ENCODE assay signal across 8 mouse cellular contexts in the genomic region with DNA sequence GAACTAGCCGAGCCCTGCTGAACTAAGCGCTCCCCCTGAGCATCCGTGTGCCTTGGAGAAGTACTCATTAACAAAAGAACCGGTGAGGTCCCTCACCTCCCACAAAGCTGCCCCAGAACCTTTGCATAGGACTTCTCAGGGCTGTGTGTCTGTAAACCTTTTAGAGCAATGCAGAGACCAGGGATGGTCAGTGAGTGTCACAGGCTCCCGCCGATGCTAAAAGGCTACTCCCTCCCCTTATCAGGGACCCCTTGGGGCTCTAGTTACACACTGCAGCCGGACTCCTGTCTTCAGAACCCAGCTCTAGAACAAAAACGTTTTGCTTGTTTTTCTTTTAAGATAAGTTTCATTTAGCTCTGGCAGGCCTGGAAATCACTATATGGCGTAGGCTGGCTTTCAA. TPM values are rescaled to one million over a fixed set of nuclear protein-coding genes. Genes with fewer than 3 reads are reported as not detected.
DNase-seq lines count a peak whose midpoint lies in the region; ATAC-seq lines count a peak whose summit lies in the region.

No protein-coding gene starts in this region.

- H3K9me3 ChIP-seq in heart, embryonic 13.5 days, result no peaks in the 10 kb centered on the region
- H3K9me3 ChIP-seq in hindbrain, embryonic 15.5 days, result no peaks in the 10 kb centered on the region
- no peaks in the 10 kb centered on the region for H3K9me3 ChIP-seq in midbrain, embryonic 12.5 days

- ATAC-seq in heart, embryonic 13.5 days (ENCODE audit: extremely low read depth, insufficient number of reproducible peaks, low FRiP score, low TSS enrichment), result peak; percentile 32
- peak; percentile 21 for ATAC-seq in activated CD4-positive, CD25-positive, alpha-beta regulatory T cell, adult 4 months
- ATAC-seq in hindbrain, embryonic 15.5 days (ENCODE audit: low FRiP score, low read depth), result no peak
- no peak for ATAC-seq in midbrain, embryonic 12.5 days (ENCODE audit: low FRiP score, low read depth)

- peak overlapping the region; percentile 77 for H3K9ac ChIP-seq in heart, embryonic 13.5 days
- no peak overlapping the region; the same call in 1 of the 2 replicates for H3K9ac ChIP-seq in hindbrain, embryonic 15.5 days
- H3K9ac ChIP-seq in midbrain, embryonic 12.5 days (replicated peaks), result peak overlapping the region; percentile 26; the same call in 1 of the 2 replicates

- H3K4me2 ChIP-seq in heart, embryonic 13.5 days, result peak overlapping the region; percentile 68
- H3K4me2 ChIP-seq in hindbrain, embryonic 15.5 days, result peak overlapping the region; percentile 49
- peak overlapping the region; percentile 47 for H3K4me2 ChIP-seq in midbrain, embryonic 12.5 days (replicated peaks)

- DNase-seq in heart, adult 9 months (ENCODE audit: low spot score in 2 of 2), result no peak
- no peak for DNase-seq in retina, postnatal 1 day
- DNase-seq in kidney, adult 18-20 months, result no peak
- no peak for DNase-seq in thymus, postnatal 10 days (ENCODE audit: low spot score in 2 of 2)

- 7% methylated on average over 9 of the region's 9 CpGs for WGBS in heart, embryonic 13.5 days
- WGBS in hindbrain, embryonic 15.5 days, result 19% methylated on average over 9 of the region's 9 CpGs
- 20% methylated on average over 9 of the region's 9 CpGs for WGBS in midbrain, embryonic 12.5 days

- H3K36me3 ChIP-seq in heart, embryonic 13.5 days, result peaks cover 31% of the 10 kb centered on the region
- H3K36me3 ChIP-seq in hindbrain, embryonic 15.5 days, result peaks cover 15% of the 10 kb centered on the region
- H3K36me3 ChIP-seq in midbrain, embryonic 12.5 days, result peaks cover 24% of the 10 kb centered on the region

- no peaks in the 10 kb centered on the region for H3K27me3 ChIP-seq in heart, embryonic 13.5 days (replicated peaks)
- H3K27me3 ChIP-seq in hindbrain, embryonic 15.5 days, result no peaks in the 10 kb centered on the region
- no peaks in the 10 kb centered on the region for H3K27me3 ChIP-seq in midbrain, embryonic 12.5 days

- peak overlapping the region; percentile 83 for H3K4me3 ChIP-seq in heart, embryonic 13.5 days
- H3K4me3 ChIP-seq in hindbrain, embryonic 15.5 days, result peak overlapping the region; percentile 84
- peak overlapping the region; percentile 75 for H3K4me3 ChIP-seq in midbrain, embryonic 12.5 days

- H3K4me1 ChIP-seq in heart, embryonic 13.5 days, result peaks cover 32% of the 10 kb centered on the region
- peaks cover 12% of the 10 kb centered on the region for H3K4me1 ChIP-seq in hindbrain, embryonic 15.5 days (replicated peaks)
- peaks cover 9% of the 10 kb centered on the region for H3K4me1 ChIP-seq in midbrain, embryonic 12.5 days

- peak overlapping the region; percentile 73 for H3K27ac ChIP-seq in heart, embryonic 13.5 days (replicated peaks)
- no peak overlapping the region for H3K27ac ChIP-seq in hindbrain, embryonic 15.5 days (replicated peaks)
- no peak overlapping the region for H3K27ac ChIP-seq in midbrain, embryonic 12.5 days (replicated peaks)

RNA-seq across cellular contexts. Expression of gene Ndufv1, which starts 0.5 kb away (rescaled TPM):
- 407 and 462 TPM in 2 replicates for polyA plus RNA-seq in heart, embryonic 13.5 days (2015; fragmentation: Nextera tagmentation; extraction: Ambion mirVana)
- 100 to 1,000 TPM; 129 to 134 TPM for polyA plus RNA-seq in activated CD4-positive, CD25-positive, alpha-beta regulatory T cell, adult 4 months (2017; shearing (Covaris generic))
- 244 and 247 TPM in 2 replicates for polyA plus RNA-seq in hindbrain, embryonic 15.5 days (2015; fragmentation: Nextera tagmentation; extraction: Ambion mirVana)
- polyA plus RNA-seq in midbrain, embryonic 12.5 days (2016; fragmentation: Nextera tagmentation; extraction: Ambion mirVana), result 181 and 188 TPM in 2 replicates

RNA-seq across cellular contexts. Expression of gene Doc2g, which starts 10.0 kb away (rescaled TPM):
- polyA plus RNA-seq in heart, embryonic 13.5 days (2015; fragmentation: Nextera tagmentation; extraction: Ambion mirVana), result 80.5 and 99.3 TPM in 2 replicates
- 1 to 10 TPM in 1 of 2 experiments, under 1 TPM in 1; 0.45 to 1.5 TPM for polyA plus RNA-seq in activated CD4-positive, CD25-positive, alpha-beta regulatory T cell, adult 4 months (2017; shearing (Covaris generic))
- 5.9 and 6.4 TPM in 2 replicates for polyA plus RNA-seq in hindbrain, embryonic 15.5 days (2015; fragmentation: Nextera tagmentation; extraction: Ambion mirVana)
- polyA plus RNA-seq in midbrain, embryonic 12.5 days (2016; fragmentation: Nextera tagmentation; extraction: Ambion mirVana), result 3.6 and 5.2 TPM in 2 replicates

RNA-seq across cellular contexts. Expression of gene Gm49405, which starts 12.6 kb away (rescaled TPM):
- polyA plus RNA-seq in heart, embryonic 13.5 days (2015; fragmentation: Nextera tagmentation; extraction: Ambion mirVana), result 4.1 and 5.4 TPM in 2 replicates
- polyA plus RNA-seq in activated CD4-positive, CD25-positive, alpha-beta regulatory T cell, adult 4 months (2017; shearing (Covaris generic)), result under 1 TPM; 0.19 to 0.42 TPM
- polyA plus RNA-seq in hindbrain, embryonic 15.5 days (2015; fragmentation: Nextera tagmentation; extraction: Ambion mirVana), result 5.1 and 5.5 TPM in 2 replicates
- 3.5 and 4.5 TPM in 2 replicates for polyA plus RNA-seq in midbrain, embryonic 12.5 days (2016; fragmentation: Nextera tagmentation; extraction: Ambion mirVana)

RNA-seq across cellular contexts. Expression of gene Nudt8, which starts 12.7 kb away (rescaled TPM):
- 51.7 and 60.0 TPM in 2 replicates for polyA plus RNA-seq in heart, embryonic 13.5 days (2015; fragmentation: Nextera tagmentation; extraction: Ambion mirVana)
- polyA plus RNA-seq in activated CD4-positive, CD25-positive, alpha-beta regulatory T cell, adult 4 months (2017; shearing (Covaris generic)), result 10 to 100 TPM; 17.3 to 17.8 TPM
- polyA plus RNA-seq in hindbrain, embryonic 15.5 days (2015; fragmentation: Nextera tagmentation; extraction: Ambion mirVana), result 25.8 and 26.5 TPM in 2 replicates
- polyA plus RNA-seq in midbrain, embryonic 12.5 days (2016; fragmentation: Nextera tagmentation; extraction: Ambion mirVana), result 15.6 and 17.6 TPM in 2 replicates

RNA-seq across cellular contexts. Expression of gene Tbx10, which starts 20.5 kb away (rescaled TPM):
- polyA plus RNA-seq in heart, embryonic 13.5 days (2015; fragmentation: Nextera tagmentation; extraction: Ambion mirVana), result not detected in 2 replicates
- polyA plus RNA-seq in activated CD4-positive, CD25-positive, alpha-beta regulatory T cell, adult 4 months (2017; shearing (Covaris generic)), result not detected
- polyA plus RNA-seq in hindbrain, embryonic 15.5 days (2015; fragmentation: Nextera tagmentation; extraction: Ambion mirVana), result 0.31 and 0.40 TPM in 2 replicates
- polyA plus RNA-seq in midbrain, embryonic 12.5 days (2016; fragmentation: Nextera tagmentation; extraction: Ambion mirVana), result not detected in 2 replicates

Comparison
In these comparisons a context has a peak if more than half of its experiments do, and no peak if none do; other contexts are left out.
1. ATAC-seq: peak in heart, embryonic 13.5 days (single experiment) and activated CD4-positive, CD25-positive, alpha-beta regulatory T cell, adult 4 months (single experiment); none in hindbrain, embryonic 15.5 days (single experiment) and midbrain, embryonic 12.5 days (single experiment).
2. RNA of gene Doc2g, which starts 10.0 kb away (polyA plus RNA-seq): 80.5 to 99.3 TPM in heart, embryonic 13.5 days; 5.9 to 6.4 TPM in hindbrain, embryonic 15.5 days, 3.6 to 5.2 TPM in midbrain, embryonic 12.5 days and 0.45 to 1.5 TPM in activated CD4-positive, CD25-positive, alpha-beta regulatory T cell, adult 4 months; every median in the first group is over 10 times any median in the second.
3. Peak in every context shown above with its lines, with median percentiles within 50 percentile points of each other: H3K4me2 ChIP-seq and H3K4me3 ChIP-seq.